Mouse (Mus musculus): ENCODE measurements around the gene 9530077C05Rik. TPM values are rescaled to one million over a fixed set of nuclear protein-coding genes. Genes with fewer than 3 reads are reported as not detected.
A peak's percentile ranks its signal among the peaks of the same experiment; 100 is the strongest.

The 9530077C05Rik gene
- polyA plus RNA-seq, 1 experiment from 2014 or later = 4.5 TPM

GRCm38 (mm10) chr9:22423507-22423906 lies 12.2 kb downstream of the 9530077C05Rik start:
- TF ChIP-seq EP300 (IDR thresholded peaks at IDR 0.05) = no peak
- no peak for TF ChIP-seq CTCF (IDR thresholded peaks at IDR 0.05)
- DNase-seq (ENCODE audit: low spot score) (no peak), ATAC-seq (no peak)
- Histone ChIP-seq H3K4me3 (ENCODE audit: low read depth, low read length) (no peak overlapping the region), H3K36me3 (ENCODE audit: insufficient read depth, low read length) (no peaks in the 10 kb centered on the region), H3K9ac (replicated peaks; ENCODE audit: low read depth) (no peak overlapping the region), H3K27ac (ENCODE audit: low read length) (no peak overlapping the region), H3K9me3 (ENCODE audit: low read length) (no peaks in the 10 kb centered on the region), H3K27me3 (replicated peaks; ENCODE audit: insufficient read depth, low read length) (no peaks in the 10 kb centered on the region), H3K4me1 (ENCODE audit: insufficient read depth, low read depth, low read length) (no peaks in the 10 kb centered on the region), H3K4me2 (replicated peaks; ENCODE audit: low read depth, low read length) (no peak overlapping the region)
- WGBS = 44% methylated on average over 1 of the region's 1 CpGs

GRCm38 (mm10) chr9:22424196-22424595 lies 12.9 kb downstream of the 9530077C05Rik start:
- no peaks in the 10 kb centered on the region for H3K4me1 ChIP-seq (ENCODE audit: insufficient read depth, low read depth, low read length)
- no peaks in the 10 kb centered on the region for H3K27me3 ChIP-seq (replicated peaks; ENCODE audit: insufficient read depth, low read length)
- no peak for TF ChIP-seq EP300 (IDR thresholded peaks at IDR 0.05)
- no peak for TF ChIP-seq CTCF (IDR thresholded peaks at IDR 0.05)
- no peak overlapping the region for H3K27ac ChIP-seq (ENCODE audit: low read length)
- no peak for DNase-seq (ENCODE audit: low spot score)
- H3K9me3 ChIP-seq (ENCODE audit: low read length) = no peaks in the 10 kb centered on the region
- WGBS = 58% methylated on average over 10 of the region's 10 CpGs
- no peak overlapping the region for H3K4me2 ChIP-seq (replicated peaks; ENCODE audit: low read depth, low read length)
- no peak overlapping the region for H3K9ac ChIP-seq (replicated peaks; ENCODE audit: low read depth)
- no peaks in the 10 kb centered on the region for H3K36me3 ChIP-seq (ENCODE audit: insufficient read depth, low read length)
- no peak for ATAC-seq
- no peak overlapping the region for H3K4me3 ChIP-seq (ENCODE audit: low read depth, low read length)

GRCm38 (mm10) chr9:22424719-22425118 lies 13.4 kb downstream of the 9530077C05Rik start:
- TF ChIP-seq EP300 (IDR thresholded peaks at IDR 0.05) (no peak), CTCF (IDR thresholded peaks at IDR 0.05) (no peak)
- no peak overlapping the region for H3K4me2 ChIP-seq (replicated peaks; ENCODE audit: low read depth, low read length)
- no peaks in the 10 kb centered on the region for H3K9me3 ChIP-seq (ENCODE audit: low read length)
- H3K4me3 ChIP-seq (ENCODE audit: low read depth, low read length) = no peak overlapping the region
- H3K36me3 ChIP-seq (ENCODE audit: insufficient read depth, low read length) = no peaks in the 10 kb centered on the region
- no peak overlapping the region for H3K27ac ChIP-seq (ENCODE audit: low read length)
- no peak for ATAC-seq
- 73% methylated on average over 4 of the region's 4 CpGs for WGBS
- H3K27me3 ChIP-seq (replicated peaks; ENCODE audit: insufficient read depth, low read length) = no peaks in the 10 kb centered on the region
- H3K9ac ChIP-seq (replicated peaks; ENCODE audit: low read depth) = no peak overlapping the region
- no peaks in the 10 kb centered on the region for H3K4me1 ChIP-seq (ENCODE audit: insufficient read depth, low read depth, low read length)
- no peak for DNase-seq (ENCODE audit: low spot score)

- 59% methylated on average over 4 of the region's 4 CpGs for WGBS
- Histone ChIP-seq H3K9me3 (ENCODE audit: low read length) (no peaks in the 10 kb centered on the region), H3K9ac (replicated peaks; ENCODE audit: low read depth) (no peak overlapping the region), H3K4me3 (ENCODE audit: low read depth, low read length) (no peak overlapping the region), H3K4me2 (replicated peaks; ENCODE audit: low read depth, low read length) (no peak overlapping the region), H3K36me3 (ENCODE audit: insufficient read depth, low read length) (no peaks in the 10 kb centered on the region), H3K27me3 (replicated peaks; ENCODE audit: insufficient read depth, low read length) (no peaks in the 10 kb centered on the region), H3K27ac (ENCODE audit: low read length) (no peak overlapping the region), H3K4me1 (ENCODE audit: insufficient read depth, low read depth, low read length) (peaks cover 2% of the 10 kb centered on the region; the same call in 1 of the 2 replicates)
- DNase-seq (ENCODE audit: low spot score) (no peak), ATAC-seq (no peak)
- TF ChIP-seq CTCF (IDR thresholded peaks at IDR 0.05) = no peak
- TF ChIP-seq EP300 (IDR thresholded peaks at IDR 0.05) = no peak
These were observed 16.8 kb downstream of the 9530077C05Rik start for GRCm38 (mm10) chr9:22428028-22428665.

GRCm38 (mm10) chr9:22428666-22429410 lies 17.5 kb downstream of the 9530077C05Rik start:
- H3K27ac ChIP-seq (ENCODE audit: low read length) = no peak overlapping the region
- ATAC-seq (no peak), DNase-seq (ENCODE audit: low spot score) (no peak)
- no peaks in the 10 kb centered on the region for H3K9me3 ChIP-seq (ENCODE audit: low read length)
- TF ChIP-seq CTCF (IDR thresholded peaks at IDR 0.05) (no peak), EP300 (IDR thresholded peaks at IDR 0.05) (no peak)
- peaks cover 2% of the 10 kb centered on the region; the same call in 1 of the 2 replicates for H3K4me1 ChIP-seq (ENCODE audit: insufficient read depth, low read depth, low read length)
- H3K4me2 ChIP-seq (replicated peaks; ENCODE audit: low read depth, low read length) = no peak overlapping the region
- H3K4me3 ChIP-seq (ENCODE audit: low read depth, low read length) = no peak overlapping the region
- no peaks in the 10 kb centered on the region for H3K36me3 ChIP-seq (ENCODE audit: insufficient read depth, low read length)
- H3K9ac ChIP-seq (replicated peaks; ENCODE audit: low read depth) = no peak overlapping the region
- WGBS = 80% methylated on average over 14 of the region's 14 CpGs
- H3K27me3 ChIP-seq (replicated peaks; ENCODE audit: insufficient read depth, low read length) = no peaks in the 10 kb centered on the region

- H3K27ac ChIP-seq (ENCODE audit: low read length) = no peak overlapping the region
- 33% methylated on average over 15 of the region's 15 CpGs for WGBS
- H3K4me1 ChIP-seq (ENCODE audit: insufficient read depth, low read depth, low read length) = peaks cover 2% of the 10 kb centered on the region; the same call in 1 of the 2 replicates
- H3K4me2 ChIP-seq (replicated peaks; ENCODE audit: low read depth, low read length) = 0 out of 2 replicates have a peak overlapping the region, but pooled peaks have one; percentile 11
- no peaks in the 10 kb centered on the region for H3K36me3 ChIP-seq (ENCODE audit: insufficient read depth, low read length)
- H3K9ac ChIP-seq (replicated peaks; ENCODE audit: low read depth) = no peak overlapping the region
- no peak overlapping the region for H3K4me3 ChIP-seq (ENCODE audit: low read depth, low read length)
- DNase-seq (ENCODE audit: low spot score) = peak; percentile 40
- H3K27me3 ChIP-seq (replicated peaks; ENCODE audit: insufficient read depth, low read length) = no peaks in the 10 kb centered on the region
- peak; percentile 48 for ATAC-seq
- H3K9me3 ChIP-seq (ENCODE audit: low read length) = no peaks in the 10 kb centered on the region
- TF ChIP-seq CTCF (IDR thresholded peaks at IDR 0.05) = no peak
These were observed 18.4 kb downstream of the 9530077C05Rik start for GRCm38 (mm10) chr9:22429533-22430241.
